Mouse (Mus musculus): ENCODE results near the gene Olfr804. TPM values are rescaled to one million over a fixed set of nuclear protein-coding genes. Genes with fewer than 3 reads are reported as not detected.

Olfr804 gene
- polyA plus RNA-seq, 1 experiment from 2014 or later: not detected

Small RNA genes within 50 kb of the gene (microRNA-seq; reads per million reads assigned to microRNA genes)
- gene Gm24485: not detected

Other genes with a start within 250 kb of the Olfr804 start
- not detected in 2 replicates for gene Olfr787, start 241.3 kb upstream of the Olfr804 start, polyA plus RNA-seq (2014; fragmentation: Nextera tagmentation; extraction: Ambion mirVana)
- gene Olfr788, start 232.2 kb upstream of the Olfr804 start, polyA plus RNA-seq (2014; fragmentation: Nextera tagmentation; extraction: Ambion mirVana): not detected in 2 replicates
- not detected in 2 replicates for gene Olfr789, start 218.5 kb upstream of the Olfr804 start, polyA plus RNA-seq (2014; fragmentation: Nextera tagmentation; extraction: Ambion mirVana)
- gene Olfr790, start 204.7 kb upstream of the Olfr804 start, polyA plus RNA-seq (2014; fragmentation: Nextera tagmentation; extraction: Ambion mirVana): not detected in 2 replicates
- not detected in 2 replicates for gene Olfr791, start 181.4 kb upstream of the Olfr804 start, polyA plus RNA-seq (2014; fragmentation: Nextera tagmentation; extraction: Ambion mirVana)
- not detected in 2 replicates for gene Olfr792, start 164.0 kb upstream of the Olfr804 start, polyA plus RNA-seq (2014; fragmentation: Nextera tagmentation; extraction: Ambion mirVana)
- gene Olfr794, start 135.6 kb upstream of the Olfr804 start, polyA plus RNA-seq (2014; fragmentation: Nextera tagmentation; extraction: Ambion mirVana): not detected in 2 replicates
- gene Olfr796, start 90.6 kb upstream of the Olfr804 start, polyA plus RNA-seq (2014; fragmentation: Nextera tagmentation; extraction: Ambion mirVana): not detected in 2 replicates
- not detected in 2 replicates for gene Olfr798, start 75.3 kb upstream of the Olfr804 start, polyA plus RNA-seq (2014; fragmentation: Nextera tagmentation; extraction: Ambion mirVana)
- gene Olfr799, start 65.7 kb upstream of the Olfr804 start, polyA plus RNA-seq (2014; fragmentation: Nextera tagmentation; extraction: Ambion mirVana): not detected in 2 replicates
- not detected in 2 replicates for gene Olfr800, start 45.5 kb upstream of the Olfr804 start, polyA plus RNA-seq (2014; fragmentation: Nextera tagmentation; extraction: Ambion mirVana)
- gene Olfr801, start 29.3 kb upstream of the Olfr804 start, polyA plus RNA-seq (2014; fragmentation: Nextera tagmentation; extraction: Ambion mirVana): not detected in 2 replicates
- gene Olfr802, start 15.0 kb upstream of the Olfr804 start, polyA plus RNA-seq (2014; fragmentation: Nextera tagmentation; extraction: Ambion mirVana): not detected in 2 replicates
- gene Olfr803, start 8.9 kb upstream of the Olfr804 start, polyA plus RNA-seq (2014; fragmentation: Nextera tagmentation; extraction: Ambion mirVana): not detected in 2 replicates
- not detected in 2 replicates for gene Olfr805, start 26.2 kb downstream of the Olfr804 start, polyA plus RNA-seq (2014; fragmentation: Nextera tagmentation; extraction: Ambion mirVana)
- not detected in 2 replicates for gene Olfr806, start 38.7 kb downstream of the Olfr804 start, polyA plus RNA-seq (2014; fragmentation: Nextera tagmentation; extraction: Ambion mirVana)
- gene Olfr807, start 54.6 kb downstream of the Olfr804 start, polyA plus RNA-seq (2014; fragmentation: Nextera tagmentation; extraction: Ambion mirVana): not detected in 2 replicates
- gene Olfr808, start 62.3 kb downstream of the Olfr804 start, polyA plus RNA-seq (2014; fragmentation: Nextera tagmentation; extraction: Ambion mirVana): not detected in 2 replicates
- gene Olfr809, start 71.4 kb downstream of the Olfr804 start, polyA plus RNA-seq (2014; fragmentation: Nextera tagmentation; extraction: Ambion mirVana): not detected in 2 replicates
- not detected in 2 replicates for gene Olfr810, start 91.7 kb downstream of the Olfr804 start, polyA plus RNA-seq (2014; fragmentation: Nextera tagmentation; extraction: Ambion mirVana)
- not detected in 2 replicates for gene Olfr811, start 101.2 kb downstream of the Olfr804 start, polyA plus RNA-seq (2014; fragmentation: Nextera tagmentation; extraction: Ambion mirVana)
- gene Olfr812, start 142.9 kb downstream of the Olfr804 start, polyA plus RNA-seq (2014; fragmentation: Nextera tagmentation; extraction: Ambion mirVana): not detected in 2 replicates
- not detected in 2 replicates for gene Olfr813, start 152.2 kb downstream of the Olfr804 start, polyA plus RNA-seq (2014; fragmentation: Nextera tagmentation; extraction: Ambion mirVana)
- not detected in 2 replicates for gene Olfr814, start 176.6 kb downstream of the Olfr804 start, polyA plus RNA-seq (2014; fragmentation: Nextera tagmentation; extraction: Ambion mirVana)
- not detected in 2 replicates for gene Olfr815, start 202.7 kb downstream of the Olfr804 start, polyA plus RNA-seq (2014; fragmentation: Nextera tagmentation; extraction: Ambion mirVana)
- not detected in 2 replicates for gene Olfr816, start 212.4 kb downstream of the Olfr804 start, polyA plus RNA-seq (2014; fragmentation: Nextera tagmentation; extraction: Ambion mirVana)
- not detected in 2 replicates for gene Olfr818, start 245.9 kb downstream of the Olfr804 start, polyA plus RNA-seq (2014; fragmentation: Nextera tagmentation; extraction: Ambion mirVana)

Data from heart, embryonic 14.5 days (tissue).